Mouse (Mus musculus): Measurements from ENCODE around the gene Mcm5. TPM values are rescaled to one million over a fixed set of nuclear protein-coding genes. Genes with fewer than 3 reads are reported as not detected.

Mcm5 gene
- polyA plus RNA-seq, 1 experiment from 2014 or later, result 249 TPM

DNA sequence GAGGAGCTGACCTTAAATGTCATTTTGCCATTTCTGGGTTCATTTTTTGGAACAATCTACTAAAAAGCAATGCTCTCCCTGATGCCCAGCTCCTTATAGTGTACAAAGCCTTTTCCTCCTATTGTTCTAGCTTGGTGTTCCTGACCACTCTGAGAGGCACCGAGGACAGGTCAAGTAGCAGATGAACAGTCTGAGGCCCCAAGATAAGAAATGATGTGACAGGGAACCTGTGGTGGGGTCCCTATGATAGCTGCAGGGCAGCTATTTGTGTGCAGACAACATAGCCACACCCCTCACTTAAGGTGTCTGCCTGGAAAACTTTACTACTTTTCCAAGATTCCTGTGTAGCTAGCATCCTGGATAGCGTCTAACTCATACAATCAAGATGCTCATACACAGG lies 26.9 kb downstream of the Mcm5 start:
- Histone ChIP-seq H3K4me2 (ENCODE audit: low read depth, low read length, severe bottlenecking) (no peak overlapping the region), H3K36me3 (ENCODE audit: control insufficient read depth, insufficient read depth, low read length) (no peaks in the 10 kb centered on the region), H3K4me3 (ENCODE audit: low read depth, low read length) (no peak overlapping the region), H3K4me1 (replicated peaks; ENCODE audit: control insufficient read depth, insufficient read depth, low read length) (no peaks in the 10 kb centered on the region), H3K27me3 (ENCODE audit: control insufficient read depth, insufficient read depth, low read length) (no peaks in the 10 kb centered on the region), H3K27ac (ENCODE audit: low read depth, low read length) (no peak overlapping the region), H3K9me3 (ENCODE audit: control insufficient read depth, low read length) (no peaks in the 10 kb centered on the region), H3K9ac (ENCODE audit: low read length) (no peak overlapping the region)
- no peak for ATAC-seq (replicated peaks; ENCODE audit: low FRiP score)
- no peak for DNase-seq (ENCODE audit: low spot score)
- 88% methylated on average over 2 of the region's 2 CpGs for WGBS

- H3K27me3 ChIP-seq (ENCODE audit: control insufficient read depth, insufficient read depth, low read length), result no peaks in the 10 kb centered on the region
- no peak overlapping the region for H3K4me3 ChIP-seq (ENCODE audit: low read depth, low read length)
- no peaks in the 10 kb centered on the region for H3K4me1 ChIP-seq (replicated peaks; ENCODE audit: control insufficient read depth, insufficient read depth, low read length)
- no peaks in the 10 kb centered on the region for H3K36me3 ChIP-seq (ENCODE audit: control insufficient read depth, insufficient read depth, low read length)
- no peak overlapping the region for H3K9ac ChIP-seq (ENCODE audit: low read length)
- H3K9me3 ChIP-seq (ENCODE audit: control insufficient read depth, low read length), result no peaks in the 10 kb centered on the region
- WGBS, result 68% methylated on average over 3 of the region's 3 CpGs
- ATAC-seq (replicated peaks; ENCODE audit: low FRiP score), result no peak
- DNase-seq (ENCODE audit: low spot score), result no peak
- H3K27ac ChIP-seq (ENCODE audit: low read depth, low read length), result no peak overlapping the region
- no peak overlapping the region for H3K4me2 ChIP-seq (ENCODE audit: low read depth, low read length, severe bottlenecking)
Measured at GRCm38 (mm10) chr8:75137536-75137935, 28.2 kb downstream of the Mcm5 start.

- no peak for DNase-seq (ENCODE audit: low spot score)
- no peaks in the 10 kb centered on the region for H3K36me3 ChIP-seq (ENCODE audit: control insufficient read depth, insufficient read depth, low read length)
- no peaks in the 10 kb centered on the region for H3K4me1 ChIP-seq (replicated peaks; ENCODE audit: control insufficient read depth, insufficient read depth, low read length)
- 81% methylated on average over 5 of the region's 5 CpGs for WGBS
- H3K9ac ChIP-seq (ENCODE audit: low read length), result no peak overlapping the region
- no peak overlapping the region for H3K27ac ChIP-seq (ENCODE audit: low read depth, low read length)
- no peaks in the 10 kb centered on the region for H3K27me3 ChIP-seq (ENCODE audit: control insufficient read depth, insufficient read depth, low read length)
- ATAC-seq (replicated peaks; ENCODE audit: low FRiP score), result no peak
- no peak overlapping the region for H3K4me3 ChIP-seq (ENCODE audit: low read depth, low read length)
- H3K4me2 ChIP-seq (ENCODE audit: low read depth, low read length, severe bottlenecking), result no peak overlapping the region
- H3K9me3 ChIP-seq (ENCODE audit: control insufficient read depth, low read length), result no peaks in the 10 kb centered on the region
Measured at GRCm38 (mm10) chr8:75150911-75151610, 41.7 kb downstream of the Mcm5 start.

DNA sequence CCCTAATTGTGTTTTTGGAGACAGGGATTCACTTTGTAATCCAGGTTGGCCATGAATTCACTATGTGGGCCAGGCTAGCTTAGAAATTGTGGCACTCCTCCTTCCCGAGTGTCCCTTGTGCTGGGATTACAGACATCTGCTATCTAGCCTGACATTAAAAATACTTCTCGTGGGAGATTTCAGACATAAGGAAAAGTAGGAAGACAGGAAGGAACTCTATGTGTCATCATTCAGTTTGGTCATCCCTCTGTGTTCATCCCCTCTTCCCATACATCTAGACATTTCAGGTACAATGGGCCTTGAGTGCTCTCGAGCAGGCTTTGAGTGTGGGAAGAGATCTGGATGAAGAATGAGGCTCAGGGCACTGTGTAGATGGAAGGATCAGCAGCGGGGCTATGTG lies 42.4 kb downstream of the Mcm5 start:
- ATAC-seq (replicated peaks; ENCODE audit: low FRiP score), result no peak
- whole genome bisulfite sequencing, result 79% methylated on average over 4 of the region's 4 CpGs
- no peak overlapping the region for H3K4me2 ChIP-seq (ENCODE audit: low read depth, low read length, severe bottlenecking)

GRCm38 (mm10) chr8:75152505-75153082 lies 43.2 kb downstream of the Mcm5 start:
- 80% methylated on average over 2 of the region's 2 CpGs for WGBS
- DNase-seq (ENCODE audit: low spot score) (no peak), ATAC-seq (replicated peaks; ENCODE audit: low FRiP score) (no peak)
- Histone ChIP-seq H3K9me3 (ENCODE audit: control insufficient read depth, low read length) (no peaks in the 10 kb centered on the region), H3K36me3 (ENCODE audit: control insufficient read depth, insufficient read depth, low read length) (no peaks in the 10 kb centered on the region), H3K27ac (ENCODE audit: low read depth, low read length) (no peak overlapping the region), H3K9ac (ENCODE audit: low read length) (no peak overlapping the region), H3K4me2 (ENCODE audit: low read depth, low read length, severe bottlenecking) (no peak overlapping the region), H3K4me1 (replicated peaks; ENCODE audit: control insufficient read depth, insufficient read depth, low read length) (no peaks in the 10 kb centered on the region), H3K27me3 (ENCODE audit: control insufficient read depth, insufficient read depth, low read length) (no peaks in the 10 kb centered on the region), H3K4me3 (ENCODE audit: low read depth, low read length) (no peak overlapping the region)

More for the DNA sequence above, 42.4 kb downstream of the Mcm5 start:
- no peak for DNase-seq (ENCODE audit: low spot score)
- no peak overlapping the region for H3K4me3 ChIP-seq (ENCODE audit: low read depth, low read length)
- no peaks in the 10 kb centered on the region for H3K4me1 ChIP-seq (replicated peaks; ENCODE audit: control insufficient read depth, insufficient read depth, low read length)
- H3K9ac ChIP-seq (ENCODE audit: low read length), result no peak overlapping the region
- H3K27me3 ChIP-seq (ENCODE audit: control insufficient read depth, insufficient read depth, low read length), result no peaks in the 10 kb centered on the region
- no peaks in the 10 kb centered on the region for H3K36me3 ChIP-seq (ENCODE audit: control insufficient read depth, insufficient read depth, low read length)
- H3K27ac ChIP-seq (ENCODE audit: low read depth, low read length), result no peak overlapping the region
- H3K9me3 ChIP-seq (ENCODE audit: control insufficient read depth, low read length), result no peaks in the 10 kb centered on the region

- no peak for DNase-seq (ENCODE audit: low spot score)
- WGBS, result 80% methylated on average over 5 of the region's 5 CpGs
- Histone ChIP-seq H3K36me3 (ENCODE audit: control insufficient read depth, insufficient read depth, low read length) (no peaks in the 10 kb centered on the region), H3K4me3 (ENCODE audit: low read depth, low read length) (no peak overlapping the region), H3K27me3 (ENCODE audit: control insufficient read depth, insufficient read depth, low read length) (no peaks in the 10 kb centered on the region), H3K9me3 (ENCODE audit: control insufficient read depth, low read length) (no peaks in the 10 kb centered on the region), H3K4me1 (replicated peaks; ENCODE audit: control insufficient read depth, insufficient read depth, low read length) (no peaks in the 10 kb centered on the region), H3K4me2 (ENCODE audit: low read depth, low read length, severe bottlenecking) (no peak overlapping the region), H3K27ac (ENCODE audit: low read depth, low read length) (no peak overlapping the region), H3K9ac (ENCODE audit: low read length) (no peak overlapping the region)
- ATAC-seq (replicated peaks; ENCODE audit: low FRiP score), result no peak
Measured at GRCm38 (mm10) chr8:75154855-75155478, 45.6 kb downstream of the Mcm5 start.

DNA sequence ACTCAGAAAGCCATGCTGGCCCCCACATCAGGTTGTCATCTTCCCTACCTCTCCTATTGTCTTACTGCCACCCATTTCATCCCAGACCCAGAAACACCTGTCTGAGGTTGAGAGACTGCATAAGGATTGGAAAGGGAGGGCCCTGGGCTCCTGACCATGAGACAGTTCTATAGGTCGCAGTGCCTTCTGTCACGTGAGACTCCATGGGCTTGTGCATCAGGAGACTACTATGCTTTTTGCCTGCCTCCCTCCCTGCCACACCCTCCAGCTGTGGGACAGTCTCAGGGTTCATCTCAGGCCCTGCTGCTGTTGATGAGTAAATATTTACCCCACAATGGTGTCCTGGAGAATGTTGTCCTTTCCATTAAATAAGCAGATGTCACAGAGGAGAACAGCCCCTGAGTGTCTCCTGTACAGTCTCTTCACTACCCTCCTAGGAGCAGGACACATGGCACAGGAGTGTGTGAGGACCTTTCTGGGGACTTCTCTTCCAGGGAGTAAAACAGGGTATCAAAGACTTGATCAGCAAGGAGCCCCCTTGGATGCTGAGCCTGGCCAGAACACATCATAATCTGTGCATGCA lies 46.5 kb downstream of the Mcm5 start:
- no peak overlapping the region for H3K9ac ChIP-seq (ENCODE audit: low read length)
- no peak overlapping the region for H3K4me3 ChIP-seq (ENCODE audit: low read depth, low read length)
- H3K36me3 ChIP-seq (ENCODE audit: control insufficient read depth, insufficient read depth, low read length), result no peaks in the 10 kb centered on the region
- no peaks in the 10 kb centered on the region for H3K27me3 ChIP-seq (ENCODE audit: control insufficient read depth, insufficient read depth, low read length)
- H3K4me2 ChIP-seq (ENCODE audit: low read depth, low read length, severe bottlenecking), result no peak overlapping the region
- no peaks in the 10 kb centered on the region for H3K4me1 ChIP-seq (replicated peaks; ENCODE audit: control insufficient read depth, insufficient read depth, low read length)
- H3K9me3 ChIP-seq (ENCODE audit: control insufficient read depth, low read length), result no peaks in the 10 kb centered on the region
- no peak for DNase-seq (ENCODE audit: low spot score)
- ATAC-seq (replicated peaks; ENCODE audit: low FRiP score), result no peak
- 100% methylated on average over 2 of the region's 2 CpGs for WGBS
- H3K27ac ChIP-seq (ENCODE audit: low read depth, low read length), result no peak overlapping the region

- Histone ChIP-seq H3K9ac (ENCODE audit: low read length) (no peak overlapping the region), H3K4me1 (replicated peaks; ENCODE audit: control insufficient read depth, insufficient read depth, low read length) (no peaks in the 10 kb centered on the region), H3K36me3 (ENCODE audit: control insufficient read depth, insufficient read depth, low read length) (no peaks in the 10 kb centered on the region), H3K27ac (ENCODE audit: low read depth, low read length) (no peak overlapping the region), H3K4me2 (ENCODE audit: low read depth, low read length, severe bottlenecking) (no peak overlapping the region), H3K27me3 (ENCODE audit: control insufficient read depth, insufficient read depth, low read length) (no peaks in the 10 kb centered on the region), H3K9me3 (ENCODE audit: control insufficient read depth, low read length) (no peaks in the 10 kb centered on the region), H3K4me3 (ENCODE audit: low read depth, low read length) (no peak overlapping the region)
- ATAC-seq (replicated peaks; ENCODE audit: low FRiP score), result no peak
- DNase-seq (ENCODE audit: low spot score), result no peak
- 51% methylated on average over 7 of the region's 7 CpGs for WGBS
Measured at GRCm38 (mm10) chr8:75157471-75158230, 48.3 kb downstream of the Mcm5 start.
